Mouse (Mus musculus) stomach, embryonic 15.5 days (tissue): ENCODE results near the gene Dynlt1c. TPM values are rescaled to one million over a fixed set of nuclear protein-coding genes. Genes with fewer than 3 reads are reported as not detected.
"Not testable (repeated sequence)": the region's sequence is repeated elsewhere in the genome, so short reads cannot be mapped to it uniquely, and the experiment has no call there.

Source experiments
- ATAC-seq: fragments of 200-750 bp; cut with Nextera tagmentation; 2 replicates; pipeline ENCODE4 v1.8.0; 2017; ENCODE audit warnings: low read depth, moderate number of reproducible peaks, moderate TSS enrichment; ENCODE audit not compliant: insufficient read depth, low FRiP score
- H3K27ac ChIP-seq: fragments of 300-500 bp; sonication (generic); 2 replicates; pipeline ENCODE4 v1.5.1; 2015; ENCODE audit warnings: mild to moderate bottlenecking, inconsistent platforms
- H3K27me3 ChIP-seq: fragments of 300-500 bp; sonication (generic); replicated peaks from 2 replicates; pipeline ENCODE4 v1.6.1; 2015; ENCODE audit warnings: inconsistent platforms
- H3K36me3 ChIP-seq: fragments of 300-500 bp; sonication (generic); 2 replicates; pipeline ENCODE4 v1.6.1; 2015; ENCODE audit warnings: inconsistent platforms
- H3K4me1 ChIP-seq: fragments of 300-500 bp; sonication (generic); 2 replicates; pipeline ENCODE4 v1.6.1; 2015; ENCODE audit warnings: inconsistent platforms
- H3K4me2 ChIP-seq: fragments of 300-500 bp; sonication (generic); 2 replicates; pipeline ENCODE4 v1.6.1; 2015; ENCODE audit warnings: mild to moderate bottlenecking, inconsistent platforms
- H3K4me3 ChIP-seq: fragments of 300-500 bp; sonication (generic); replicated peaks from 2 replicates; pipeline ENCODE4 v1.5.1; 2015; ENCODE audit warnings: inconsistent platforms
- H3K9ac ChIP-seq: fragments of 300-500 bp; sonication (generic); 2 replicates; pipeline ENCODE4 v1.6.1; 2015; ENCODE audit warnings: inconsistent platforms
- H3K9me3 ChIP-seq: fragments of 300-500 bp; sonication (generic); 2 replicates; pipeline ENCODE4 v1.6.1; 2016; ENCODE audit warnings: inconsistent platforms
- WGBS: fragments of 180-500 bp; shearing (Covaris S2); methylation state at CpG from one replicate; pipeline ENCODE4 v1.1.7; 2015; 5-methylcytosine and 5-hydroxymethylcytosine counted together
- polyA plus RNA-seq: library from polyadenylated mRNA; unstranded; fragments of >200 nt; fragmentation: Nextera tagmentation; extraction: Ambion mirVana; gene quantifications from 2 replicates; pipeline ENCODE4 v1.2.1, GENCODE M21; 2015

Gene Dynlt1c
- polyA plus RNA-seq, 1 experiment from 2014 or later: 42.7 TPM

DNA sequence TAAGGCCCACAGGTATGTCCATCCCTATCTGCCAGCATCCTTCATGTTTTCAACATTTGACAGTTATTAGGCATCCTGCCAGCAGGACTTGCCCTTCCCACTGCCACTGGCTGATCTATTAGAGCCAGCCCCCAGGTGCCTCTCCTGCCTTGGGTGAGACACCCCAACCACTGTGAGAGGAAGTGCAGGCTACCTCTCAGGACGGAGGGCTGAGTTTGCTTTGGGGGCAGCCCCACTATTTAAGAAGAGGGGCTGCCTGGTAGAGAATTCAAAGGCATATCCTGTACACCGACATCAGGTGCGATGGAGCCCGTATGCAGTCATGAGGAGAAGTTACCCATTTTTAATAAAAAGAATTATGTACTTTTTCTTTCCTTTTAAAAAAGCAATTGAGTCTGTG lies 44.2 kb downstream of the Dynlt1c start:
- H3K4me1 ChIP-seq, H3K4me3 ChIP-seq, H3K27me3 ChIP-seq, H3K36me3 ChIP-seq, H3K4me2 ChIP-seq, H3K27ac ChIP-seq, H3K9me3 ChIP-seq, ATAC-seq, H3K9ac ChIP-seq: not testable (repeated sequence)
- 83% methylated on average over 4 of the region's 4 CpGs for WGBS

DNA sequence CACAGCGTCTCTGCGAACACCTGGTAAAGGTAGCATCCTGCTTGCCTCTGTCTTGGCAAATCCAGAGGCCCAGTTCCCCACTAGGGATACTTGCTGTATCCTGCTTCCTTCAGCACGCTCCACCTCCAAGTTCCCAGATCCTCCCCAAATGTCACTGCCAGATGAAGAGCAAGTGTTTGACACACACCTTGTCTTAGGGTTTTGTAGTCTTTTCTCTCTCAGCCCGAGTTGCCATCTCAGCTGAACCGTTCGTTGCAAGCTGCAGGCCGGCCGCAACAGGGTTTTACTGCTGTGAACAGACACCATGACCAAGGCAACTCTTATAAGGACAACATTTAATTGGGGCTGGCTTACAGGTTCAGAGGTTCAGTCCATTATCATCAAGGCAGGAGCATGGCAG lies 45.4 kb downstream of the Dynlt1c start:
- H3K4me2 ChIP-seq, H3K4me3 ChIP-seq, H3K9me3 ChIP-seq, H3K27me3 ChIP-seq, H3K9ac ChIP-seq, H3K36me3 ChIP-seq, H3K27ac ChIP-seq, H3K4me1 ChIP-seq, ATAC-seq: not testable (repeated sequence)
- 96% methylated on average over 8 of the region's 8 CpGs for WGBS

- H3K27ac ChIP-seq, H3K27me3 ChIP-seq, H3K9me3 ChIP-seq, H3K4me3 ChIP-seq, H3K4me2 ChIP-seq, H3K9ac ChIP-seq, H3K4me1 ChIP-seq, H3K36me3 ChIP-seq, ATAC-seq: not testable (repeated sequence)
- WGBS: 95% methylated on average over 3 of the region's 3 CpGs
Measured at GRCm38 (mm10) chr17:6647452-6647851, 46.0 kb downstream of the Dynlt1c start.

GRCm38 (mm10) chr17:6650904-6651565 lies 49.6 kb downstream of the Dynlt1c start:
- WGBS: 92% methylated on average over 7 of the region's 7 CpGs
- not testable (repeated sequence) for H3K4me3 ChIP-seq, H3K9ac ChIP-seq, H3K36me3 ChIP-seq, ATAC-seq, H3K9me3 ChIP-seq, H3K4me1 ChIP-seq, H3K4me2 ChIP-seq, H3K27me3 ChIP-seq, H3K27ac ChIP-seq

DNA sequence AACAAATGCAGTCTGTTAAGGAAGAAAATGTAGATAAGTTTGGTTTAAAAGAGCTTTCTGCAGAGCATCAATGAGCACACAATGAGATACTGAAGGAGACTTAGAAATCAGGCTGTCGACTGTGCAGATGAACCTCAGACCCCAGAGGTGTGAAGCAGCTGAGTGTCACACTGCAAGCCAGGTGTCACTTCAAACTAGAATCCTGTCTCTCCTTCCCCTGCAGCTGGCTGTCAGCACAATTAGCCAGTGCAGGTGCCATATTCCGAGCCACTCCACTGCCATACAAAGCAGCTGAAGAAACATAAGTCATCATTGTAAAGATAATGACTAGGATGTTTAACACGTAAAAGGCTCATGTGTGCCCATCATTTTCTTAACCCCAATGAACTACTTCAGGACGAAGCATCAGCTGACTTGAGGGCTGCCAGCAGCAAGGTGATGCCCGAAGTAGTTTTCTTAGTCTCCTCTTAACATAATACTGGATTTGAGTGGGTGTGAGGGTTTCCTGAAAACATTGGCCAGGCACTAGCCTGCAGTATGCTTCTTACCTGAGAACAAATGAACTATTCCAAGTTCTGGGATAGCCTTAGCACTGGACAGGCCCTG lies 52.0 kb downstream of the Dynlt1c start:
- not testable (repeated sequence) for H3K4me3 ChIP-seq, H3K9ac ChIP-seq, H3K27me3 ChIP-seq, H3K9me3 ChIP-seq, H3K4me1 ChIP-seq, H3K27ac ChIP-seq, H3K4me2 ChIP-seq, ATAC-seq, H3K36me3 ChIP-seq
- 83% methylated on average over 4 of the region's 5 CpGs for WGBS

DNA sequence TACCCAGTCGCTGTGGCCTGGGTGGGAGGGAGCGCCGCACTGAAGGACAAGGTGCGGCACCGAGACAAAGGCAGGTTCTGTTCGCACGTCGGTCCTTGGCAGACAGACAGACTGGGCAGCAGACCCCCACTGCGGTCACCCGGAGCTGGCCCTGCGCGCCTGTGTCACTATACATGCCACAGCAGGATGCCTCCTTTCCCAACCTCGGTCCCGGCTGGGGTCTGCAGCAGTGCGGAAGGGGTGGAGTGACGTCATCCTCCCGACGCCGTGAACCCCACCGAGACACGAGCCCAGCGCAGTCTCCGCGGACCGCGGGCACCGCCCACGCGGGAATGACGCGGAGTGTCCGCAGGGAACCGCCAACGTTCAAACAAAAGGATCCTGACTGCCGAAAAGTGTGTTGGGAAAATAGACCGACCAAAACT lies 53.6 kb downstream of the Dynlt1c start:
- Histone ChIP-seq H3K9ac (peak overlapping the region; percentile 12; the same call in 1 of the 2 replicates), H3K4me2 (peak overlapping the region; percentile 52), H3K27ac (peak overlapping the region; percentile 80), H3K4me3 (peak overlapping the region; percentile 55)
- WGBS: under 1% methylated on average over 36 of the region's 36 CpGs
- H3K9me3 ChIP-seq, H3K4me1 ChIP-seq, H3K27me3 ChIP-seq, H3K36me3 ChIP-seq: not testable (repeated sequence)
- peak; percentile 75 for ATAC-seq

- peak; percentile 95 for ATAC-seq
- H3K4me1 ChIP-seq, H3K27me3 ChIP-seq, H3K36me3 ChIP-seq, H3K9me3 ChIP-seq: not testable (repeated sequence)
- peak within 1 kb of the TSS; percentile 12; the same call in 1 of the 2 replicates for H3K9ac ChIP-seq
- H3K4me2 ChIP-seq: peak within 1 kb of the TSS; percentile 52
- H3K4me3 ChIP-seq: peak within 1 kb of the TSS; percentile 55
- WGBS: 2% methylated on average over 21 of the region's 33 CpGs
- peak within 1 kb of the TSS; percentile 80 for H3K27ac ChIP-seq
Measured at GRCm38 (mm10) chr17:6655567-6656281, 54.3 kb downstream of the Dynlt1c start, which contains the start of gene Dynlt1f. TSS of gene Dynlt1f (minus strand) at chr17:6655900.

DNA sequence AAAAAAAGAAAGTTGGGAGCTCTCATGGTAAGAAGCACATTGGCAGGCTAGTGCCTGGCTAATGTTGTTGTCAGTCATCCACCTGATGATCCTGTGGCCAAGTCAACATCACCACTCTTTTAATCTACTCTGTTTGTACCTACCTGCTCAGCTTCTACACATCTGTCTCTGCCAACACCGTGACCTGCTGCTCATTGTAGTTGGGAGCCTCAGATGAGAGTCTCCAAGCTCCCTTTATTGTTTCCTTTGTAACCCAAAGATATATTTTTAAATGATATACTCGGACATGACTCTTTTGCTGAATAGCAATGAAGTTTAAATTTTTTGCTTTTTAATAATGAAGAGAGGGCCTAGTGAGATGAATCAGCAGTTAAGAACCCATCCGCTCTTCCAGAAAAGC lies 55.0 kb downstream of the Dynlt1c start:
- ATAC-seq, H3K9ac ChIP-seq, H3K36me3 ChIP-seq, H3K27me3 ChIP-seq, H3K4me1 ChIP-seq, H3K4me2 ChIP-seq, H3K4me3 ChIP-seq, H3K27ac ChIP-seq, H3K9me3 ChIP-seq: not testable (repeated sequence)
- WGBS: 91% methylated on average over 2 of the region's 3 CpGs

DNA sequence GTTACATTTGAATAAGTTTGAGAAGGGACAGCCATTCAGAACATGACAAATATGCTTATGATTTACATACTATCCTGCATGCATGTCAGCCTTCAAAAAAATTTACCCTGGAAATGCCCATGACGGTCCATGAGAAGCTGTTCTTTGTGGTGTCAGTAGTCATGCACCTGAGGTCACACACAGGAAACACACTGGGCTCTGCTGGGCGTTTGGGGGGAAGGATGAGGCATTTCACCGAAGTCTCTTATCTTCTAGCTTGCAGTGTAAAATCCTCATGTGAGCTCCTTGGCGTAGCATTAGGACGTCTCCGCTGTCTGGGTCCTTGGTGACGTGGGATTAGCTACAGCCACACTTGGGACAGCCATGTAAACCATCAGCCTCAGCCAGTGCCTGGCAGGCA lies 57.3 kb downstream of the Dynlt1c start, which contains the start of gene Sytl3:
TSS of gene Sytl3 (plus strand) at position 293 of the 400 bp plus-strand sequence.
- H3K27ac ChIP-seq, H3K4me2 ChIP-seq, H3K36me3 ChIP-seq, H3K4me1 ChIP-seq, H3K9ac ChIP-seq, ATAC-seq, H3K27me3 ChIP-seq, H3K4me3 ChIP-seq, H3K9me3 ChIP-seq: not testable (repeated sequence)
- 72% methylated on average over 6 of the region's 7 CpGs for WGBS

Other genes with a start within 250 kb of the Dynlt1c start
- gene Dynlt1b, start 171.6 kb upstream of the Dynlt1c start, polyA plus RNA-seq: 461 and 518 TPM in 2 replicates
- gene Dynlt1f, start 54.2 kb downstream of the Dynlt1c start, polyA plus RNA-seq: 226 and 249 TPM in 2 replicates
- gene Sytl3, start 57.4 kb downstream of the Dynlt1c start, polyA plus RNA-seq: 0.79 and 1.1 TPM in 2 replicates
- 223 and 228 TPM in 2 replicates for gene Ezr, start 181.1 kb downstream of the Dynlt1c start, polyA plus RNA-seq